ENCODE assay signal across 28 mouse cellular contexts in genomic region chr1:62679466-62679865, GRCm38 (mm10). TPM values are rescaled to one million over a fixed set of nuclear protein-coding genes. Genes with fewer than 3 reads are reported as not detected.
DNase-seq lines count a peak whose midpoint lies in the region; ATAC-seq lines count a peak whose summit lies in the region.
"Had no signal": no experiment of that assay in that cellular context is flagged by ENCODE, and none has a peak within 500 bp of the region (broad histone marks: within the 10 kb centered on the region; RNA-seq: fewer than 3 reads in every experiment).

No protein-coding gene starts in this region.

- H3K4me3 ChIP-seq in liver, embryonic 15.5 days (replicated peaks), result no peak overlapping the region
- no peak overlapping the region for H3K4me3 ChIP-seq in liver, embryonic 12.5 days
- H3K4me3 ChIP-seq: forebrain, embryonic 13.5 days; heart, adult 2 months; heart, embryonic 13.5 days; hindbrain, embryonic 10.5 days; hindbrain, embryonic 15.5 days; limb, embryonic 10.5 days; limb, embryonic 15.5 days; megakaryocyte, embryonic 14.5 days; midbrain, embryonic 12.5 days; neural tube, embryonic 13.5 days had no signal

- no peak overlapping the region for H3K9ac ChIP-seq in liver, embryonic 15.5 days
- no peak overlapping the region for H3K9ac ChIP-seq in liver, embryonic 12.5 days
- H3K9ac ChIP-seq: forebrain, embryonic 13.5 days; heart, embryonic 13.5 days; hindbrain, embryonic 15.5 days; limb, embryonic 15.5 days; lung, embryonic 14.5 days; midbrain, embryonic 12.5 days; neural tube, embryonic 13.5 days had no signal

- peak; percentile 51 for ATAC-seq in liver, embryonic 15.5 days (ENCODE audit: insufficient read depth)
- ATAC-seq in liver, embryonic 12.5 days, result no peak
- ATAC-seq in megakaryocyte progenitor cell, adult 5-6 weeks (replicated peaks; ENCODE audit: poor library complexity), result peak; percentile 86
- ATAC-seq: forebrain, embryonic 13.5 days; inflammation-experienced regulatory T-cells, adult 6 months had no signal

- no peaks in the 10 kb centered on the region for H3K36me3 ChIP-seq in liver, embryonic 15.5 days (replicated peaks)
- H3K36me3 ChIP-seq in liver, embryonic 12.5 days, result no peaks in the 10 kb centered on the region
- H3K36me3 ChIP-seq: G1E; heart, embryonic 13.5 days; hindbrain, embryonic 10.5 days; hindbrain, embryonic 15.5 days; limb, embryonic 15.5 days; midbrain, embryonic 12.5 days; neural tube, embryonic 13.5 days had no signal

- H3K4me1 ChIP-seq in liver, embryonic 15.5 days (replicated peaks), result no peaks in the 10 kb centered on the region
- peaks cover 10% of the 10 kb centered on the region; the same call in 1 of the 2 replicates for H3K4me1 ChIP-seq in liver, embryonic 12.5 days
- H3K4me1 ChIP-seq: limb, embryonic 15.5 days had no signal

- 32% methylated on average over 2 of the region's 2 CpGs for WGBS in liver, embryonic 15.5 days (ENCODE audit: insufficient replicate concordance)
- WGBS in liver, embryonic 12.5 days (ENCODE audit: insufficient replicate concordance), result 54% methylated on average over 2 of the region's 2 CpGs

- peak; percentile 33 for DNase-seq in lung, postnatal 36 days
- no peak for DNase-seq in lung, postnatal 10 days
- DNase-seq in heart, adult 9 months (ENCODE audit: low spot score in 2 of 2), result no peak
- DNase-seq in cerebellum, postnatal 14 days, result no peak
- DNase-seq: adrenal gland, adult 8-10 months; cerebellum, adult 11 months; cerebellum, adult 9-11 months; gastrocnemius, postnatal 36 days; heart, adult 2 months; heart, postnatal 10 days; kidney, adult 11 months; kidney, postnatal 14 days; lung, embryonic 14.5 days; right cerebral cortex, postnatal 14 days had no signal

- H3K9me3 ChIP-seq in liver, embryonic 15.5 days (replicated peaks), result no peaks in the 10 kb centered on the region; the same call in 1 of the 2 replicates
- H3K9me3 ChIP-seq in liver, embryonic 12.5 days (replicated peaks), result no peaks in the 10 kb centered on the region
- H3K9me3 ChIP-seq: forebrain, embryonic 13.5 days; G1E; hindbrain, embryonic 15.5 days; limb, embryonic 15.5 days; midbrain, embryonic 12.5 days; neural tube, embryonic 13.5 days had no signal

- H3K4me2 ChIP-seq in liver, embryonic 15.5 days, result no peak overlapping the region
- no peak overlapping the region for H3K4me2 ChIP-seq in liver, embryonic 12.5 days
- H3K4me2 ChIP-seq: forebrain, embryonic 13.5 days; heart, embryonic 13.5 days; hindbrain, embryonic 15.5 days; limb, embryonic 15.5 days; lung, embryonic 14.5 days; midbrain, embryonic 12.5 days; neural tube, embryonic 13.5 days had no signal

- H3K27me3 ChIP-seq in liver, embryonic 15.5 days, result no peaks in the 10 kb centered on the region
- H3K27me3 ChIP-seq in liver, embryonic 12.5 days (replicated peaks), result no peaks in the 10 kb centered on the region
- H3K27me3 ChIP-seq: forebrain, embryonic 13.5 days; heart, embryonic 13.5 days; hindbrain, embryonic 15.5 days; limb, embryonic 15.5 days; megakaryocyte, embryonic 14.5 days; midbrain, embryonic 12.5 days; neural tube, embryonic 13.5 days had no signal

- H3K27ac ChIP-seq in liver, embryonic 15.5 days (replicated peaks), result peak overlapping the region; percentile 42; the same call in 1 of the 2 replicates
- no peak overlapping the region for H3K27ac ChIP-seq in liver, embryonic 12.5 days
- H3K27ac ChIP-seq: forebrain, embryonic 13.5 days; heart, adult 2 months; heart, embryonic 13.5 days; hindbrain, embryonic 15.5 days; limb, embryonic 15.5 days; midbrain, embryonic 12.5 days; neural tube, embryonic 13.5 days had no signal

RNA-seq across cellular contexts. Expression of gene Nrp2, which starts 23.6 kb away (rescaled TPM):
- 0.71 and 0.75 TPM in 2 replicates for polyA plus RNA-seq in liver, embryonic 15.5 days (2015; fragmentation: Nextera tagmentation; extraction: Ambion mirVana)
- polyA plus RNA-seq in liver, embryonic 12.5 days (2016; fragmentation: Nextera tagmentation; extraction: Ambion mirVana), result 2.0 and 2.5 TPM in 2 replicates
- 1.5 and 2.3 TPM in 2 replicates for total RNA-seq in megakaryocyte progenitor cell, adult 5-6 weeks (2015)
- 2.0 and 2.9 TPM in 2 replicates for total RNA-seq in megakaryocyte progenitor cell, adult 5-6 weeks (2017)
